Mouse (Mus musculus): Measurements from ENCODE around the gene Klf8. TPM values are rescaled to one million over a fixed set of nuclear protein-coding genes. Genes with fewer than 3 reads are reported as not detected.
A peak's percentile ranks its signal among the peaks of the same experiment; 100 is the strongest.

Klf8 gene
- polyA plus RNA-seq, 1 experiment from 2014 or later, result 4.5 TPM

GRCm38 (mm10) chrX:153359331-153360215 is 122.3 kb downstream of the Klf8 start:
- 14% methylated on average over 43 of the region's 43 CpGs for WGBS
- Histone ChIP-seq H3K27ac (replicated peaks) (no peak overlapping the region), H3K9ac (replicated peaks) (peak overlapping the region; percentile 30), H3K4me3 (replicated peaks) (peak overlapping the region; percentile 45), H3K4me2 (peak overlapping the region; percentile 65), H3K27me3 (replicated peaks) (no peaks in the 10 kb centered on the region), H3K4me1 (no peaks in the 10 kb centered on the region), H3K36me3 (no peaks in the 10 kb centered on the region), H3K9me3 (replicated peaks) (no peaks in the 10 kb centered on the region)
- peak; percentile 84 for ATAC-seq (ENCODE audit: low FRiP score)

DNA sequence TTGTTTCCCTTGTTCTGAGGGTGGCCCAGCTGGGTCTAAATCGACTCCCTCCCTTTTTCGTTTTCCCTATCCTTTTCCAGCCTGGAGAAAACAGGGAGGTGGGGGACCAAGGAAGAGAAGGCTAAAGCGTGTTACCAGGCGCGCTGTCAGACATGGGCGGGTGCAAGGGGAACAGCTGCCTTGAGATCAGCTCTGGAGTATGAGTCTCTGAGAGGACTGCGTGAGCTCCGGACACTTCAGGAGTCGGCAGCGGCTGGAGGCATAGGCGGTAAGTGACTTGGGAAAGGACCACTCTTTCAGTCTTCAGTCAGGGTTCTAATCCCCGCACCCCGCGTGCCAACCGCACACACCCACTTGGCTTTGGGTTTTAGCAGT is 122.9 kb downstream of the Klf8 start:
- Histone ChIP-seq H3K4me3 (replicated peaks) (peak overlapping the region; percentile 45), H3K4me2 (peak overlapping the region; percentile 65), H3K4me1 (no peaks in the 10 kb centered on the region), H3K27me3 (replicated peaks) (no peaks in the 10 kb centered on the region), H3K36me3 (no peaks in the 10 kb centered on the region), H3K9me3 (replicated peaks) (no peaks in the 10 kb centered on the region), H3K9ac (replicated peaks) (peak overlapping the region; percentile 30), H3K27ac (replicated peaks) (no peak overlapping the region)
- peak; percentile 82 for ATAC-seq (ENCODE audit: low FRiP score)
- WGBS, result 18% methylated on average over 15 of the region's 15 CpGs

GRCm38 (mm10) chrX:153360666-153361269 is 123.5 kb downstream of the Klf8 start:
- no peaks in the 10 kb centered on the region for H3K9me3 ChIP-seq (replicated peaks)
- no peaks in the 10 kb centered on the region for H3K27me3 ChIP-seq (replicated peaks)
- WGBS, result 34% methylated on average over 9 of the region's 9 CpGs
- H3K36me3 ChIP-seq, result no peaks in the 10 kb centered on the region
- no peak overlapping the region for H3K27ac ChIP-seq (replicated peaks)
- peak overlapping the region; percentile 45 for H3K4me3 ChIP-seq (replicated peaks)
- ATAC-seq (ENCODE audit: low FRiP score), result peak; percentile 35; the same call in 1 of the 2 replicates
- peak overlapping the region; percentile 30 for H3K9ac ChIP-seq (replicated peaks)
- peak overlapping the region; percentile 65 for H3K4me2 ChIP-seq
- H3K4me1 ChIP-seq, result no peaks in the 10 kb centered on the region

GRCm38 (mm10) chrX:153366754-153367153 is 129.5 kb downstream of the Klf8 start:
- Histone ChIP-seq H3K4me1 (no peaks in the 10 kb centered on the region), H3K9ac (replicated peaks) (no peak overlapping the region), H3K9me3 (replicated peaks) (no peaks in the 10 kb centered on the region), H3K36me3 (no peaks in the 10 kb centered on the region), H3K27me3 (replicated peaks) (no peaks in the 10 kb centered on the region), H3K4me3 (replicated peaks) (no peak overlapping the region), H3K4me2 (no peak overlapping the region), H3K27ac (replicated peaks) (no peak overlapping the region)
- 39% methylated on average over 5 of the region's 5 CpGs for WGBS
- ATAC-seq (ENCODE audit: low FRiP score), result no peak; the same call in 1 of the 2 replicates

DNA sequence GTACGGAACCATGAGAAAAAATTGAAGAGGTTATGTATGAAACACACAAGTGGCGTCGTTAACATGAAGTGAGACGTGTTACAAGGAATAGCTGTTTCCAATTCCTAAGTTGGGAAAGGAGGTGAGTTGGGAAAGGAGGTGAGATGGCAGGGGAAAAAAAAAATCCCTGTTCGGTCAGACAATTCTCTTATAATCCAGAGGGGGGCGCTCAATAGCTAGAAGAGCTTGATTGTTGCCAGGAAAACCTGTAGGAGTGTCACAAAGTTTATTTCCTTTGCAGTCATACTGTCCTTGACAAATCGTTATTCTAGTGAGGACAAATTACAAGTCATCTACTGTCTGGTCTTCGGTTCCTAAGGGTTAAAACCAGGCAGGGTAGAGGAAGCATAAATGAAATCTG is 132.5 kb downstream of the Klf8 start:
- 36% methylated on average over 8 of the region's 8 CpGs for WGBS

GRCm38 (mm10) chrX:153375105-153375504 is 137.8 kb downstream of the Klf8 start:
- ATAC-seq (ENCODE audit: low FRiP score), result peak; percentile 70; the same call in 1 of the 2 replicates
- Histone ChIP-seq H3K9me3 (replicated peaks) (no peaks in the 10 kb centered on the region), H3K27me3 (replicated peaks) (no peaks in the 10 kb centered on the region), H3K27ac (replicated peaks) (0 out of 2 replicates have a peak overlapping the region, but pooled peaks have one; percentile 23), H3K36me3 (no peaks in the 10 kb centered on the region), H3K4me3 (replicated peaks) (no peak overlapping the region), H3K4me2 (peak overlapping the region; percentile 7; the same call in 1 of the 2 replicates), H3K4me1 (no peaks in the 10 kb centered on the region), H3K9ac (replicated peaks) (no peak overlapping the region)
- 46% methylated on average over 3 of the region's 3 CpGs for WGBS

More for the DNA sequence above, 132.5 kb downstream of the Klf8 start:
- no peaks in the 10 kb centered on the region for H3K27me3 ChIP-seq (replicated peaks)
- ATAC-seq (ENCODE audit: low FRiP score), result no peak
- no peak overlapping the region for H3K4me2 ChIP-seq
- H3K4me3 ChIP-seq (replicated peaks), result no peak overlapping the region
- no peaks in the 10 kb centered on the region for H3K36me3 ChIP-seq
- H3K27ac ChIP-seq (replicated peaks), result no peak overlapping the region
- no peaks in the 10 kb centered on the region for H3K4me1 ChIP-seq
- H3K9ac ChIP-seq (replicated peaks), result no peak overlapping the region
- H3K9me3 ChIP-seq (replicated peaks), result no peaks in the 10 kb centered on the region

DNA sequence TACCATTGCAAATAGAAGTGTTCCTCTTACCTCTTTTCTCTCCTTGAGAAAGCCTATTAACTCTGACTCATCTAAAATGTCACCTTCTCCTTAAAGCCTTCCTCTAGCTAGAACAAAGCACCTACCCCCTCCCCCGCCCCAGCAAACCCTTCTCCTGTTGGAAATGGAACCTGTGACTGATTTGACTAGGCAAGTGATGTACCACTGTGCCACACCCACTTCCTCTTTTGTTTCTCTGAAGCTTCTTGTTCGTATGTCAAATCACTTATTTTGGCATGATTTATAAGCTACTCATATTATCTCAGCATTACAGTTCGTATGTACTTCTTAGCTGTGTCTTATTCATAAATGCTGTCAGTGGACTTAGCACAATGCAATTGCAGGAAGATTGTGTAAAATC is 144.5 kb downstream of the Klf8 start:
- Histone ChIP-seq H3K9me3 (replicated peaks) (no peaks in the 10 kb centered on the region), H3K4me1 (no peaks in the 10 kb centered on the region), H3K27ac (replicated peaks) (no peak overlapping the region), H3K4me2 (no peak overlapping the region), H3K9ac (replicated peaks) (no peak overlapping the region), H3K4me3 (replicated peaks) (no peak overlapping the region), H3K36me3 (no peaks in the 10 kb centered on the region), H3K27me3 (replicated peaks) (no peaks in the 10 kb centered on the region)
- 75% methylated on average over 3 of the region's 3 CpGs for WGBS
- ATAC-seq (ENCODE audit: low FRiP score), result no peak

GRCm38 (mm10) chrX:153389291-153389690 is 152.0 kb downstream of the Klf8 start:
- no peaks in the 10 kb centered on the region for H3K36me3 ChIP-seq
- H3K27ac ChIP-seq (replicated peaks), result no peak overlapping the region
- ATAC-seq (ENCODE audit: low FRiP score), result no peak
- H3K4me3 ChIP-seq (replicated peaks), result no peak overlapping the region
- no peaks in the 10 kb centered on the region for H3K27me3 ChIP-seq (replicated peaks)
- no peaks in the 10 kb centered on the region for H3K9me3 ChIP-seq (replicated peaks)
- H3K4me1 ChIP-seq, result no peaks in the 10 kb centered on the region
- H3K9ac ChIP-seq (replicated peaks), result no peak overlapping the region
- H3K4me2 ChIP-seq, result no peak overlapping the region
- WGBS, result 48% methylated on average over 2 of the region's 2 CpGs

DNA sequence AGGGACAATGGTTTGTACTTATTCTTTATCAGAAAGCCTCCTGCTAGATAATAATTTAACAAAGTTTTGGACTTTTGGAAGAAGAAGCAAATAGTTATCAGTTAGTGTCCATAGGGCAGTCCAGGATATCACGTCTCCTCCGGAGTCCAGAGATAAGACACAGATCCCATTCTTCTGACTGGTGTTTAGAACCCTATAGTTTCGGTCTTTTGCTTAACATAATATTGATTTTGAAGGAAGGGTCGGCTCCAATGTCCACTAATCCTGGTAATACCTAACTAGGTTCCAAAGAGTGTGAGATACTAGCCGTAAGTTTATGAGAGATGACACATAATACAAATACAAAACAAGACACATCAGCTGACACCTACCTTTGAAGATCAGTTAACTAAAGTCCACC is 179.8 kb downstream of the Klf8 start:
- 93% methylated on average over 5 of the region's 5 CpGs for WGBS
- no peak overlapping the region for H3K4me2 ChIP-seq
- H3K4me3 ChIP-seq (replicated peaks), result no peak overlapping the region
- H3K27ac ChIP-seq (replicated peaks), result no peak overlapping the region
- H3K9ac ChIP-seq (replicated peaks), result no peak overlapping the region
- H3K27me3 ChIP-seq (replicated peaks), result no peaks in the 10 kb centered on the region
- no peaks in the 10 kb centered on the region for H3K36me3 ChIP-seq
- no peaks in the 10 kb centered on the region for H3K4me1 ChIP-seq
- H3K9me3 ChIP-seq (replicated peaks), result no peaks in the 10 kb centered on the region
- ATAC-seq (ENCODE audit: low FRiP score), result no peak

DNA sequence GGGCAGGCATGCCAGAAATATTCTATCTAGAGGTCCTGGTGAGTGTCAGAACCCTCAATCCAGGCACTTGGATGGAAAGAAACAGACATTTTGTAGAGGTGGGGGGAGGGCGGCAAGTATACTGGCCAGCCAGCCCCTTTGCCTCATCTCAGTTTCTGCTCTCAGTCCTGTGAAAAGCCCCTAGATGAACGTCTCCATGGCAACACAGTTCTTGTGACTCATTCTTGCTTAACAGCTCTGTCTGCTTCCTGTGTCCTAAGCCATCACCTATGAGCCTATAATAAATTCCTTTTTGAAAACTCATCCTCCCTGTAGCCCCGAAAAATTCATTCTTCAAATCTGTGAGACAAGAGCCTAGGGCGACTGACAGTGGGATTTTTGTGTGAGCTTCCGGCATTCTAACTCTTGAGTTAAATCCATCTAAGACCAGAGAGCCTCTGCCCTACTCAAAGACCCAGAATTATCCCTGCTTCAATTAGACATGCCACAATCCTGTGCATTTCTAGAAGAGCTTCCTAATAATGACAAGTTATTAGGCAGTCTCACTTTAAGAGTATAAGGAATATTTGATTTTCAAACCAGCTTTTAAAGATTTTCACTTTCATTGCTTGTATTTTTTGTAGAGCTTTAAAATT is 196.5 kb downstream of the Klf8 start:
- ATAC-seq (ENCODE audit: low FRiP score), result peak; percentile 90; the same call in 1 of the 2 replicates
- H3K4me2 ChIP-seq, result 0 out of 2 replicates have a peak overlapping the region, but pooled peaks have one; percentile 13
- no peak overlapping the region for H3K27ac ChIP-seq (replicated peaks)
- no peaks in the 10 kb centered on the region for H3K36me3 ChIP-seq
- no peak overlapping the region for H3K4me3 ChIP-seq (replicated peaks)
- no peaks in the 10 kb centered on the region for H3K27me3 ChIP-seq (replicated peaks)
- no peak overlapping the region for H3K9ac ChIP-seq (replicated peaks)
- no peaks in the 10 kb centered on the region for H3K9me3 ChIP-seq (replicated peaks)
- WGBS, result 39% methylated on average over 5 of the region's 5 CpGs
- 0 out of 2 replicates have a peak, but pooled peaks cover 2% of the 10 kb centered on the region for H3K4me1 ChIP-seq

- no peak for ATAC-seq (ENCODE audit: low FRiP score)
- Histone ChIP-seq H3K36me3 (no peaks in the 10 kb centered on the region), H3K9me3 (replicated peaks) (no peaks in the 10 kb centered on the region), H3K4me3 (replicated peaks) (no peak overlapping the region), H3K4me1 (no peaks in the 10 kb centered on the region), H3K9ac (replicated peaks) (no peak overlapping the region), H3K4me2 (no peak overlapping the region), H3K27ac (replicated peaks) (no peak overlapping the region), H3K27me3 (replicated peaks) (no peaks in the 10 kb centered on the region)
These were observed 202.3 kb downstream of the Klf8 start for GRCm38 (mm10) chrX:153439573-153439972.

Measured in neural tube, embryonic 15.5 days (tissue).